Mouse (Mus musculus): ENCODE results near the gene Tmem242.
"Not testable (repeated sequence)": the region's sequence is repeated elsewhere in the genome, so short reads cannot be mapped to it uniquely, and the experiment has no call there.

The Tmem242 gene

DNA sequence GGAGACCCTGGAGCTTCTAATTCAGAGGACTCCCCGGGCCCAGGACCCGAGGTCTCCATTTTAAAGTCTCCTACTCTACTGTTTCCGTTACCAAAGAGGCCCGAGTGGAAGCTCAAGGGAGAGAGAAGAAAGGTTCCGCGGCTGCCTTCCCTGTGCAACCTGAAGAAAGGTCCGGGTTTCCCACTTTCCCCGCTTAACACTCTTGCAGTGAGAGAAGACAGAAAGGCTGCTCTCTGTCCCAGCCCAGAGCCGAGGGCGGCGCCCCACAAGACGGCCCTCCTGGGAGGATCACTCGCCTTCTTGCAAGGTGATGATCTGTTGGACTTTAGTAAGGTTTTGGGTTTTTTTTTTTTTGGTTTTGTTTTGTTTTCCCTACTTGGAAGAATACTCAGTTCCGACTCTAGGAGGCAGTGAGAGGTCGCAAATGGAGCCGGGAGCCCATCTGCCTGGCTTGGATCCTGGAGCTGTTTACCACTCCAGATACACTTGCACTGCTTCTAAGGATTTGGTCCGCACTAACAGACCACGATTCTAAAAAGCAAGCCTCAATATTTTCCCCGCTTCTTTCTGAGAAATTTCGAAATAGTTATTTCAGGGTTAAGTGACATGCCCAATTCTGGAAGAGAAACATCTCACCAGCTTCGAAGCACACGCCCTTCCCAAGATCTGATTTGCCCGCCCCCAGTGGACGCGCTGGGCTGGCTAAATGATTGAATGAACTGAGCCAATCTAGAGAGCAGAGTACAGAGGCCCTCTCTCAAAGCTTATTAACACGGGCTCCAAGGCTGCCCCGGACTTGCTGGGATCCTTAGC lies at the start of gene Tmem242:
Gene Tmem242, minus strand, starts transcription at position 101 of the 813 bp plus-strand sequence.
- DNase-seq (ENCODE audit: low spot score), result peak; percentile 83

DNA sequence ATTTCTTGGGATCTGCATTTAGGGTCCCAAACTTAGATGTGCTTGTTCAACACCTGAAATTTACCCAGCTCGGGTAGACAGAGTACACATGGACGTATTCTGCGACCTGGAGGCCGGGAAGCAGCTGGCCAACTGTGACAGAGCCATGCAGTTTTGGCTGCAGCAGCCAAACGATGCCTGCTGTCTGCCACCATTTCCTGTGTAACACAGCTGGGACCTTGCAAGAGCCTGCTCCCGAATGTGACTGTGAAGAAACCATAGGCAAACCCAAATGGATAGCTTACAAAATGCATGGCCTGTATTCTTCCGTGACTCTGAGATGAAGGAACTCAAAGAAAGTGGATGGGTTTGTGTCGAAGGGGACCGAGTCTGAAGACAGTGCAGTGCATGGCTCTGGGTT lies 48.1 kb upstream of the Tmem242 start:
- DNase-seq (ENCODE audit: low spot score), result no peak

DNA sequence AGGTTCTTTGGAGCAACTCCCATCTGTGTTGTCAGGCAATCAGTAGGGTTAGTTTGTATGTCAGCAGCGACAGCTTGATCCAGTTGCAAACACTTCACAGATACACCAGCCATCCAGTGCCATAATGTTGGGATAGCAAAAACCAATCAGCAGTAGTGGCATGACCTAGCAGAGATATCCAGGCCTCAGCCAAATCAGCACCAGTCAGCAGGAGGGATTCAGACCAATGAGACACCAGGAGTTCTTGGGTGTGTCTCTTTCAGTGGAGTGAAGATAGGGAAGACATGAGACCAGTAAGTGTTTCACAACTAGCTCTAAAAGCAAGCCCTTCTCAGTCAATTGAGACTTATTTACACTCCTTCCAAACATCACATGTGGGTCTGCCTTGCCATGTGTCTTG lies 44.6 kb upstream of the Tmem242 start:
- DNase-seq (ENCODE audit: low spot score), result no peak

DNA sequence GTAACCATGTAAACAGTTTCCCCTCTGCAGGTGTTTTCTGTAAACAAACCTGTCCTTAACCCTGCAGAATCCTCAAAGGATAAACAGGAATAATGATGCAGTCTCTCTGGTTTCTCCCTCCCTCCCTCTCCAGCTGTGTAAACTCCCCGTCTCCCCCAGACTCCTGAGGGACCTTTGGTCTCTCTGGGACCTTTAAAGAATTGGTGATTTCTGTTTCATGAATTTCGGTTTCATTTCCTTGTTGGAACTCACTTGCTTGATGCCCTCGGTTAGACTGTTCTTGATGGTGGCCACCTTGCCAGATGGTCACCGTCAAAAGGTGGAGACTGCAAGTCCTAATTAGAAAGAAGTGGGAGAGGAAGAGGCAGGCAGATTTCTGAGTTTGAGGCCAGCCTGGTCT lies 43.4 kb upstream of the Tmem242 start:
- DNase-seq (ENCODE audit: low spot score), result no peak

DNA sequence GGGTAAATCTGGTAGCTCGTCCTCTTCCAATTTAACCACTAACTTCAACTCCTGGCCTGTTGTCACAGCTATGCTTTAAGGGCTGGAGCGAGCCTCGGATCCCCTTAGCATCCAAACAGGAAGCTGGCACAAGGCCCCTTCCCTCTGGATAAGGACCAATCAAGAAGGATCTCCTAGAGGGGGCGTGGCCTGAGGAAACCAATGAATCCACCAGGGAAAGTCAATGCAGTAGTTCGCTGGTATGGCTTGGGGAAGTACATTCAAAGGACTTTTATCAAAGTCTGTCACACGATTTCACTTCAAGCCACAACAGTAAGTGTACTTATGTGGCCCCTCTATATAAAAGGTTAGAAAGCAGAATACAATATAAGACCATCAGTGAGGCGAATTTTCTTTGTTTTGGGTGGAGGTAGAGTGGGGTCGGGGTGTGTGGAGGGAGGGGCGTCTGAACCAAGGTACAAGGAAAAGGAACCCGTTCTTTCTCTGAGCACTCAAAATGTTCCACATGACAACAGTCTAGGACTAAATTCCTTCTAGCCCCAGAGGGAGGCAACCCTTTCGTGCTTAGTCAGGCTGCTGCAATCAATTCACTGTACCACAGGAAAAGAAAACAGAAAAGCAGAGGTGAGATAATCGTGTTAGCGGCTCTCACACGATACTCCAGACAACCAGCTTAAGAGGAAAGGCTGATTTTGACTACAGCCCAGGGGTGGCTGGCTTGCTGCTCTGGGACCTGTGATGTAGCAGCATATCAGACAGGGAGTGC lies 36.1 kb upstream of the Tmem242 start:
- no peak for DNase-seq (ENCODE audit: low spot score)

DNA sequence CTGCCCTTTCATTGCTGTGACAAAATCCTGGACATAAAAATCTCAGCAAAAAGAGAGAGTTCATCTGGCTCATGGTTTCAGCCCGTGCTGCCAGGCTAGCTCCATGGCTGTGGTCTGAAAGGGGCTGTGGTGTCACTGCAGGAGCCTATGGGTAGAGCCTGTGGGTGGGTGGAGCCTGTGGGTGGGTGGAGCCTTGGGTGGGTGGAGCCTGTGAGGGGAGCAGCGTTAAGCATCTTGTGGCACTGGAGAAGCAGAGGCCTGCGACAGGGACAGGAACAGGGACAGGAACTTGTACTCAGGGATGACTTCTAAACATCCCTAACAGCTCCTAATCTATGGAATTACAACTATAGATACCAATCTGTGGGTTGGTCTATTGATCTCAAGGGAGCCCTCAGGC lies 32.2 kb upstream of the Tmem242 start:
- no peak for DNase-seq (ENCODE audit: low spot score)

DNA sequence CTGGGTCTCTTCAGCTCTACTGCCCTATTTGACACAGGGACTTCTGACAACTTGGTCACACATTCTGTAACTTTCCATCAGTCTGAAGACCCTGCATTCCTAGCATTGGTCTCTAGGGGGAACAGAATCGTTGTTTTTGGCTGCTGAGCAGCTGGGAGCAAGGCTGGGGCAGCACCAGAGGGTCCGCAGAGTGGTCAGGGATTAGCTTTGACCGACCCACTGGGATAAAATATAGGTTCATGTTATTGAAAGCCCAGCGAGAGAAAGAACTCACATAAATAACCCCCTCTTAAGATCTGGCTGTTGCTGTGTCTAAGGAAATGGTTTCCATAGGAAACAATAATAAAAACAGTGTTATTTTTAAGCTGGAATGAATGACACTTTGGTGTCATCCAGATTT lies 27.1 kb upstream of the Tmem242 start:
- DNase-seq (ENCODE audit: low spot score), result no peak

DNA sequence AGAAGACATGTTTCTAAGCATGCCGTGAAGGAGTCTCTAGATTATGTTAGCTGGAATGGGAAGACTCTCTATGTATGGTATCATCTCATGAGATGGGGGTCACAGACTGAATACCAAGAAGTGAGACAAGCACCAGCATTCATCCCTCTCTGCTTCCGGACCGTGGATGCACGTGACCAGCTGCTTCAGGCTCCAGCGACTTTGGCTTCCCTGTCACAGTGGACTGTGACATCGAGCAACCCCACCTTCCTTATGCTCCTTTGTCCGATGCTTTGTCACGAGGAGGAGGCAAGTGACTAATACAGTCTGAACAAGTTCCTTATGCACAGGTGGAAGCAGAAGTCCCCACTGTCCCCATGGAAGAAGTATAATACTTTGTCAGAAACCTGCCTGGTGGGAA lies 26.7 kb upstream of the Tmem242 start:
- DNase-seq (ENCODE audit: low spot score), result no peak

DNA sequence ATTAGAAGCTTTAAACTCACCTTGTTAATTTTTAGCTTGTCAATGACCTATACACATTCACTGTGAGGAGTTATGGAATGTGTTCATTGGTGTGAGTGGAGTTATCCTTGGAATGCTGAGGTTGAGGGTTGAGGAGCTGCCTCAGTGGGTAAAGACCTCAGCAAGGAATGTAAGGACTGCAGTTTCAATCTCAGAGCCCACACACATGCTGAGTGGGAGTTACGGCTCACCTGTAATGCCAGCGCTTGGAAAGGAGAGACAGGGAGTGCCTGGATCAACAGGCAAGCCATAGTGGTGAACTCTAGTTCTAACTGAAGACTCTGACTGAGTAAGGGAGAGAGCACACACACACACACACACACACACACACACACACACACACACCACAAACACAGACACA lies 23.9 kb upstream of the Tmem242 start:
- DNase-seq (ENCODE audit: low spot score), result no peak

DNA sequence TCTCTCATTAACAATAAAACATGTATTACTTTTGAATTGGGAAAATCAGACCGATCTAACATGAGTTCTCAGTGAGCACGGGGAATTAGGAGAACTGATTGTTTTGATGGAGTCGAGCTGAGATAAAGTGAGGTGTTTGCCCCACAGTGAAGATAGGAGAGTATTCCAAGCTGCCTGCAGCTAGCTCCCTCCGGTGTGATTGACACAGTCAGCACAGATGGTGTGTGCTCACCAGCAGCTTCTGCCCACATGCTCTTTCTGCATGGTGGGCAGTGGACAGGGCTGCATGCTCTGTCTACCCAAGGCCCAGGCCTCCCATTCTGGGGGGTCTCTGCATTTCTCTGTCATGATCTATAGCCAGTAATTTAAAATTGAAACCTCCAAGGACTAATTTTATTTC lies 13.6 kb upstream of the Tmem242 start:
- no peak for DNase-seq (ENCODE audit: low spot score)

DNA sequence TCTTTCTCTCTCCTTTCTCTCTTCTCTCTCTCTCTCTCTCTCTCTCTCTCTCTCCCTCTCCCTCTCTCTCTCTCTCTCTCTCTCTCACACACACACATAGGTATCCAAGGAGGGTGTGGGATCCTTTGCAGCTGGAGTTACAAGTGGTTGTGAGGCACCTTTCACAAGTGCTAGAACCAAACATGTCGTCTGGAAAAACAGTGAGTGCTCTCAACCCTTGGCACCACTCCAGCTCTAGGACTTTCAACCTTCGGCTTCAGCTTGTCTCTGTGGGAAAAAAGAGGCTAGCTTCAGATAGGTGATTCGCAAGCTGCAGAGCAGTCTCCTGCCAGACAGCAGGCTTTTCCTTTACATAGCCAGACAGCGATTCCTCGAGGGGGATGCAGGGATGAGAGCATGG lies 3.7 kb upstream of the Tmem242 start:
- no peak for DNase-seq (ENCODE audit: low spot score)

DNA sequence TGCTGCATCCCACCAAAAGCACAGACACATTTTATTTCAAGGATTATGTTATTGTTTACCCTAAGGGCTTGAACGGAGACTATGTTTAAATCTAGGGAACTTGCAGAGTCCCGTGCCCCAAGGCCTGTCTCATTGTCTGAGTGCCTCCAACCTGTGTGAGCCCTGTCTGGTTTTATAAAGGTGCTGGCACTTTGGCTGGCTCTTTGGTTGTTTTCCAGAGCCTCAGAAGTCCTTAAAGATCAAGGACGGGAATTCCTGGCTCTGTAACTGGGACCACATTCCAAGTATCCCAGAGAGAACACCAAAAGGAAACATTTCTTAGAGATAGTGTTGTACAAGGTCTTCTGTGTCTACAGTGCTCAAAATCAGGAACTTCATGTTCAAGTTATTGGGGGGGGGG lies 3.2 kb upstream of the Tmem242 start:
- no peak for DNase-seq (ENCODE audit: low spot score)

DNA sequence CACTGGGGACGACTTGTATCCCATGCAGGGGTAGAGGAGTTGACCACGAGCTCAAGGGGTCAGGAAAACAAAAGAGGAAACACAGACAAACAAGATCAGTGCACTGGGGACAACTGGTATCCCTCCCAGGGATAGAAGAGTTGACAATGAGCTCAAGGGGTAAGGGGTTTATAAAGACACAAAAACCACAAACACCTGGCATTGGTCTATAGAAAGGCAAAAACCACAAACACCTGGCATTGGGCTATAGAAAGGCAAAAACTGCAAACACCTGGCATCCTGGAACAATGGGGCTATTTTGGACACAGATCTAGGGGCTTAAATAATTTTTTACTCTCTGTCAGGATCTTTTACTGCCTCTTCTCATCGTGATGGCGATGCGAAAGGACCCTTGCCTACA lies 2.3 kb upstream of the Tmem242 start:
- DNase-seq (ENCODE audit: low spot score), result not testable (repeated sequence)

DNA sequence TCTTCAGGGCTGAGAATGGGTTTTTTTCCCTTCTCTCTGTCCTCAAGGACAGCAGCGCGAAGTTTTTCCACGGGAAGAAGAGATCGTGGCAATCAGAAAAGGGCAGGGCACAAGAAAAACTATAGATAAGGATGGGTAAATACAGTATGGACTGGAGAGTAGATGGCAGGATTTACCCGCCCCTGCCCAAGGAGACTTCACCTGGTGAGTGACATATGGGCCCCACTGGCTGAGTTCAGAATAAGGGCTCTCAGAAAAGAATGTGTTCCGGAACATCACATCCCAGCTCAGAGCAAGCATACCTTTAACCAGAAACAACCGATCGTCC lies 264 bp downstream of the Tmem242 start:
- DNase-seq (ENCODE audit: low spot score), result no peak

DNA sequence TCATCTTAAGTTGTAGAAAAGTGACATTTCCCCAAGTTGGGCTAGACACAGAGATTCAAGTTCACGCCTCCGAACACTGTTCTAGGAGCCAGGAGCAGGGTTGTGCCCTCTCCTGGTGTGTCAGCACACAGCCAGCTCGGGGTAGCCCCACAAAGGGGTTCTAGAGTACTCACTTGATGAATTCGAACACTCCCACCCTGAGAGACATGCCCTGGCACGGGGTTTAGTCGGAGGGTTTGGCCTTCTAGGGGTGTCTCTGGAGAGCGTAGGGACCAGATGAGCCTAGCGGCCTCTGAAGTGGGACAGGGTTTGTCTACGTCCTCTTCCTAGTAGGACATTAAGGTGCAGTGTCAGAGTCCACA lies 10.3 kb downstream of the Tmem242 start:
- no peak for DNase-seq (ENCODE audit: low spot score)

DNA sequence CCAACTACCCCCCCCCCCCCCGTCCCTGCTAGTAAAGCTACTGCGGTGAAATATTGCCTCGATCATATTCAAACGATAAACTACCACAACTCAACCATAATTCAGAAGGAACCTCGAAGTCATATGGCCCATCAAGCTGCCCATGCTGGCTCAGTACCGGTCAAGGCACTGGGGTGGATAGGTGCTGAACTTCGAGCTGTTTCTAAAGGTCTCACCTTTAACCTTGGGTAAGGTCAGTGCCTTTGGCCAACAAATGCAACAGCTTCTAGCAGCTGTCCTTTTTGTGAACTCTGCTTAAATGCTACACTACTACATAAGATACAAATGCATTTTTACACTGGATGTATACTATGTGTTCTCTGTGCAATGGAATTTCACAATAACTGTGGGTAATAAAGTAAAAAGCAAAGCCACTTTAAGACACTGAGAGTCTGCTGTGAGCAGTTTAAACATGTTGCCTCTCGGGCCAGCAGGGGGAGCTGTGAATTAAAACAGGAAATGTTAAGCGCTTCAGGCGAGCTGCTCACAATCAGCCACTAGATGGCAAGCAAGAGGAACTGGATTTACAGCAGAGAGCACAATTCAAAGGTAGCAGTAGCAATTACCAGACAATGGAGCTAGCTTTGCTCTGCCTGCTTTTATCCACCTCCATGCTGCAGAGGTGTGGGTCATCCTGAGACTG lies 10.8 kb downstream of the Tmem242 start:
- peak; percentile 85 for DNase-seq (ENCODE audit: low spot score)

DNA sequence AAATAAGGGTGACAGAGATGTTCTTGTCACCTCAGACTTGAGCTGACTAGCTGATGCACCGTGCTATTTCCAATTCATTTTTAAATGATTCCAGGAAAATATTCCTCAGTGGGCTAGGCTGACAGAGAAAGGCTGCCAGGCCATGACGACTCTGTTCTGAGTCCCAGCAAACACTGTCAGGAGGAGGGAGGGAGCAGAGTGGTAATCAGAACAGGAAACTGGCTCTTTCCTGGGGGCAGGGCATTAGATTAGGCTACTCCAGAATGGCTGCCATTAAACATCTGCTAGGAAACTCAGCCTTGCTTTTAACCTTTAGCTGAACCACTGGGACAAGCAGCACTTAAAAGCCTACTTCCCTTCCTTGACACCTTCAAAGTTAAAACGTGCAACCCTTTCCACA lies 14.9 kb downstream of the Tmem242 start:
- no peak for DNase-seq (ENCODE audit: low spot score)

DNA sequence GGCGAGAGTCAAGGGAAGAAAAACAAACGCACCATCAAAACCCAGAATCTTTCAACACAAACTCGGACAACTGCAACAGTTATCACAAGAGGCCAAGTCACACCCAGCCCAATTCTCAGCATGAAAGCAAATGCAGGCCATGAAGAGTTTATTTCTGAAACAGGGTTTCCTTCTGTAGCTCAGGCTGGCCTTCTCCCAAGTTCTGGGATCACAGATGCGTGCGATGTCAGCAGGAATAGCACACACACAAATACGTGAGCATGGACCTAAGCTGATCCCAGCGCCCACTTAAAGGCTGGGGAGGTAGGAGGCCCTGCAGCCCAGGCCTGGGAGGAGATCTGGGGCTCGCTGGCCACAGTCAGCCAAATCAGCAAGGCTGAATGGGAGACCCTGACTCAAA lies 15.9 kb downstream of the Tmem242 start:
- no peak for DNase-seq (ENCODE audit: low spot score)

DNA sequence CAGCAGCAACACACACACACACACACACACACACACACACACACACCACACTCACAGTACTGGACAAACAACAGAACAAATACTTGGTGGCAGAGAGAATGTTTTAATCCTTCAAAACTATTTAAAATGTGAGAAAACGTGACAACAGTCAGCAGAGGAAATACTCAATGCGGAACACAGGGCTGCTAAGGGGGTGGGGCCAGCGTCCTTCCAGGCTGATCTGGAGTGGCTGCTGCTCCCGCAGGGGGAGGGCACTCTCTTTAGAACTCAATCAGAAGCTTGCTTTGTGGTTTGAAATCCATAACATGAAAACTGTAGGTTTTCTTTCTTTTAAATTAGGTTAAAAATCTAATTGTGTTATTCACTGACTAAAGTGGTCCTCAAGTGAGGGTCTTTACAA lies 18.2 kb downstream of the Tmem242 start:
- no peak for DNase-seq (ENCODE audit: low spot score)

DNA sequence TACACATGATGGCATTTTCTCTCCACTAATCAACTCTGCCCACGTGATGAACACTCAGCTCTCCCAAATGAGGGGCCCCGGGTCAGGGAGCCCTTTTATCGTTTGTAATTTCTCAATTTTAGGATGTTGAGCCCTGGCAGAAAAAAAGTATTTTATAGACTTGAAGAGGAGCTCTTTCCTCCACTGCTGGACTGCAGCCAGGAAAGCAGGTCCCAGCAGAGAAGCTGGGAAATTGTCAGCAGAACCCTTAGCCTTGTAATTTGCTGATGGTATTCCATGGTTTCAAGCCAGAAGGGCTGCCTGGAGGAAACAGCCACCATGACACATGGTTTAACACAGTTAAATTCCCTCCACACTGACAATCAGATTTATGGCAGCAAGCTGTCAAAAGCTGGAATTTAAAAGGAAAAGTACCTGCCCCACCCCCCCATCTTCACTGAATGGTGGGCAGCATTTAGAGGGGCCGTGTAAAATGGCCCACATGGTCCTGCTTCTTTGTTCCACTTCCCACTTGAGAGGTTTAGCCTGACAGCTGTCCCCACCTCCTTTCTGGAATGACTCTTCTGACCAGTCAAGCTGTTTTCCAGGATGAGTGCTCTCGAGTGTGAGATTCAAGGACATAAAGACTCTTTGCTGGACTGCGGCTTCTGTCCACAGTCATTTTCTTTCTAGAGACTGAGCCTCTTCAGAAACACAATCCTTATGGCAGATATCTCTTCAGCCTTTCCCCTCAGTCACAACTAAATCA lies 20.1 kb downstream of the Tmem242 start:
- DNase-seq (ENCODE audit: low spot score), result no peak

DNA sequence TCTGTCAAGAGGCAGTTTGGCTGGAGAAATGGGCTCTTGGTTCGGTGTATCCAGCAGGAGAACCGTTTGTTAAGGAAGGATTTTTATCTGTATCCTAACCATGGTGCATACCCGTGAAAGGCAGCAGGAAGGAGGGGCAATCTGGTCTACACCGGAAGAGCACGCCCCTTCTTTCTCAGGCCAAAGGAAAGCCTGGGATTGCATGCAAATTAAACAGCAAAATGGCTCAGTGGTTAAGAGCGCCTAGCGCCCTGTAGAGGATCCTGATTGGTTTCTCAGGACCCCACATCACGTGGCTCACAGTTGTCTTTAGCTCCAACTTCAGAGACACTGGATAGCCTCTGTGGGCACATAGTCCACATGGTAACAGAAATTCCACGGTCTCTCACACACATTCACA lies 21.0 kb downstream of the Tmem242 start:
- no peak for DNase-seq (ENCODE audit: low spot score)

DNA sequence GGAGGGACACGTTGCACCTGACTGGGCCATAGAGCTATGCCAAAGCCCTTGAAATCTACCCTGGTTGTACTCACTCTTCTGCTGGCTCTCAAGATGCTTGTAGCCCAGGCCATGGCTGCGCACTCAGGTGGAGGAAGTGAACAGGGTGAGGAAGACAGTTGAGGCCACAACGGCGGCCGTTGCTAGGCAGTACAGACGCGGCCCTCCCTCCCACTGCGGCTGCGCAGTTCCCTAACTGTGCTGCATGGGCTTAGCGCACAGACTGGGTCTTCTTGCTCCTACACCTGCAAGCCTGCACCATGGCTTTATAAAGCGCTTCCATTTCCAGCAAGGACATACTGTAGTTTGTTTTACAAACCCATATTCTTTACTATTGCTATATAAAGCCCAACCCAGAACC lies 21.5 kb downstream of the Tmem242 start, which contains the start of gene Ldhal6b:
Gene Ldhal6b, minus strand, starts transcription at position 223 of the 400 bp plus-strand sequence.
- no peak for DNase-seq (ENCODE audit: low spot score)

Data from T-cell, adult 2 months (primary cell).